Mouse (Mus musculus) lung, postnatal 0 days (tissue): ENCODE results near the gene Krtap28-13.

Experiments
- CTCF ChIP-seq: IDR thresholded peaks from 2 replicates; pipeline ENCODE4 v1.5.1; 2016; ENCODE audit warnings: antibody characterized with exemption, mild to moderate bottlenecking
- EP300 ChIP-seq: IDR thresholded peaks from 2 replicates; pipeline ENCODE4 v1.6.1; 2016; ENCODE audit warnings: antibody characterized with exemption, mild to moderate bottlenecking, control low read depth

- TF ChIP-seq CTCF, result no peak
- 0 out of 2 replicates have a peak, but pooled peaks have one; percentile 9 for TF ChIP-seq EP300
These were observed 38.9 kb downstream of the Krtap28-13 start for GRCm38 (mm10) chr1:83099580-83100137.
